Mouse (Mus musculus) liver, embryonic 15.5 days (tissue): ENCODE measurements around the gene Slco2a1. TPM values are rescaled to one million over a fixed set of nuclear protein-coding genes. Genes with fewer than 3 reads are reported as not detected.

Experiments used
- ATAC-seq: fragments of 200-750 bp; cut with Nextera tagmentation; 2 replicates; pipeline ENCODE4 v1.8.0; 2017; ENCODE audit warnings: moderate number of reproducible peaks, mild to moderate bottlenecking, moderate library complexity; ENCODE audit not compliant: insufficient read depth
- H3K27ac ChIP-seq: fragments of 300-500 bp; sonication (generic); replicated peaks from 2 replicates; pipeline ENCODE4 v1.5.1; 2015; ENCODE audit warnings: mild to moderate bottlenecking, inconsistent platforms
- H3K27me3 ChIP-seq: fragments of 300-500 bp; sonication (generic); 2 replicates; pipeline ENCODE4 v1.6.1; 2015; ENCODE audit warnings: mild to moderate bottlenecking, inconsistent platforms
- H3K36me3 ChIP-seq: fragments of 300-500 bp; sonication (generic); replicated peaks from 2 replicates; pipeline ENCODE4 v1.6.1; 2015; ENCODE audit warnings: moderate library complexity, mild to moderate bottlenecking, inconsistent platforms
- H3K4me1 ChIP-seq: fragments of 300-500 bp; sonication (generic); replicated peaks from 2 replicates; pipeline ENCODE4 v1.6.1; 2015; ENCODE audit warnings: inconsistent platforms
- H3K4me2 ChIP-seq: fragments of 300-500 bp; sonication (generic); 2 replicates; pipeline ENCODE4 v1.6.1; 2015; ENCODE audit warnings: moderate library complexity, mild to moderate bottlenecking, inconsistent platforms
- H3K4me3 ChIP-seq: fragments of 300-500 bp; sonication (generic); replicated peaks from 2 replicates; pipeline ENCODE4 v1.5.1; 2015; ENCODE audit warnings: mild to moderate bottlenecking, inconsistent platforms
- H3K9ac ChIP-seq: fragments of 300-500 bp; sonication (generic); 2 replicates; pipeline ENCODE4 v1.6.1; 2015; ENCODE audit warnings: moderate library complexity, mild to moderate bottlenecking, inconsistent platforms
- H3K9me3 ChIP-seq: fragments of 300-500 bp; sonication (generic); replicated peaks from 2 replicates; pipeline ENCODE4 v1.6.1; 2016; ENCODE audit warnings: inconsistent platforms
- WGBS: fragments of 180-500 bp; shearing (Covaris S2); methylation state at CpG from one replicate; pipeline ENCODE4 v1.1.7; 2015; ENCODE audit warnings: mixed read lengths; ENCODE audit not compliant: insufficient replicate concordance; 5-methylcytosine and 5-hydroxymethylcytosine counted together
- polyA plus RNA-seq: library from polyadenylated mRNA; unstranded; fragments of >200 nt; fragmentation: Nextera tagmentation; extraction: Ambion mirVana; gene quantifications from 2 replicates; pipeline ENCODE4 v1.2.1, GENCODE M21; 2015

Gene Slco2a1
- polyA plus RNA-seq, 1 experiment from 2014 or later = 7.3 TPM

DNA sequence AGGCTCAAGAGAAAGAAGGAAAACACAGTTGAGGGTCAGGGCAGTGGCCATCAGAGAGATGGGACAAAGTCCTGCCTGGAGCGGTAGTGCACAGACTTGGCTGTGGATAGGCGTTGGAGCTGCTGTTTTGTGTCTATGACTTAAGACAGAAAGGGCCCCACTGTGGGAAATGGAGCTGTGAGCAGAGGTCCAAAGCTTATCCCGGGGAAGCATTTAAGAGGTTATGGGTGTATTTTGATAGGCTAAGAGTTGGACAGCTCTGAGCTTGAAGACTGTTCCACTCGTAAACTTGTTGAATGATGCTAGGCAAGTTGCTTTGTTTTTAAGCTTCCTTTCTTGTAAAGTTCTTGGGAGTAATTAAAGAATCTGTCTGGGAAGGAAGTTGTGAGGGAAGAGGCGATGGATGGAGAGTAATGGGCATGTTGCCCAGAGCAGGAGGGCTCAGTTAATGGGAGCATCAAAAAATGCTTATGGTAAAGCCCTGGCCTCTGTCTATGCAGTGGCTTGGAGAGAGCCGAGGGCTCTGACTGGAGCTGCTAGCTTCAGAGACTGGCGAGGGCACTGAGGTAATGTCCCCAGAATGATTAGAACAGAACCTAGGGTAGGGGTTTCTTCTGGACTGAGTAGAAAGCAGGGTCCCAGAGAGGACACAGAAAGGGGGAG lies 83.2 kb downstream of the Slco2a1 start:
- Histone ChIP-seq H3K4me3 (no peak overlapping the region), H3K4me2 (no peak overlapping the region), H3K9ac (no peak overlapping the region), H3K27ac (no peak overlapping the region), H3K4me1 (no peaks in the 10 kb centered on the region), H3K36me3 (no peaks in the 10 kb centered on the region), H3K27me3 (no peaks in the 10 kb centered on the region), H3K9me3 (no peaks in the 10 kb centered on the region)
- 62% methylated on average over 7 of the region's 7 CpGs for WGBS
- ATAC-seq = no peak

DNA sequence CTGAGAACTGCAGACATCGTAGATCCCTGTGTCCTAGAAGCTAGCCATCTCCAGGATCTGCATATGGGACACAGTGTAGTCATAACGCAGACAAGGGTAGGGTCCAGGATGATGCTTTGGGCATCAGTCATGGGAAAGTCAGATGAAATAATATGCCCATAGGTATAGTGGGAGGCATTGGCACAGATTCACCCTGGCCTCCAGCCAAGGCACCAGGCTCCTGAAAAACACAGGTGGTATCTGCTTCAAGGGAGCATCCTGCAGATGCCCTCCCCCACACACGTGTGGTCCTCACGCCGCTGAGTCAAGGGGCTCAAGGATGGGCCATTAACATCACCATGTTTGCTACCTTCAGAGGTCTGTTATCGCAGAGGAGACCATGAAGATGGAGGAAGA lies 83.7 kb downstream of the Slco2a1 start:
- no peak overlapping the region for H3K4me2 ChIP-seq
- no peaks in the 10 kb centered on the region for H3K27me3 ChIP-seq
- H3K4me3 ChIP-seq = no peak overlapping the region
- no peak overlapping the region for H3K27ac ChIP-seq
- no peaks in the 10 kb centered on the region for H3K4me1 ChIP-seq
- no peak overlapping the region for H3K9ac ChIP-seq
- ATAC-seq = no peak
- H3K36me3 ChIP-seq = no peaks in the 10 kb centered on the region
- H3K9me3 ChIP-seq = no peaks in the 10 kb centered on the region
- 79% methylated on average over 6 of the region's 6 CpGs for WGBS

- H3K27me3 ChIP-seq = no peaks in the 10 kb centered on the region
- no peaks in the 10 kb centered on the region for H3K9me3 ChIP-seq
- no peak overlapping the region for H3K4me3 ChIP-seq
- H3K4me2 ChIP-seq = no peak overlapping the region
- no peak for ATAC-seq
- no peaks in the 10 kb centered on the region for H3K36me3 ChIP-seq
- H3K4me1 ChIP-seq = no peaks in the 10 kb centered on the region
- WGBS = 67% methylated on average over 11 of the region's 11 CpGs
- H3K27ac ChIP-seq = no peak overlapping the region
- H3K9ac ChIP-seq = no peak overlapping the region
Measured at GRCm38 (mm10) chr9:103072926-103073515, 84.5 kb downstream of the Slco2a1 start.

DNA sequence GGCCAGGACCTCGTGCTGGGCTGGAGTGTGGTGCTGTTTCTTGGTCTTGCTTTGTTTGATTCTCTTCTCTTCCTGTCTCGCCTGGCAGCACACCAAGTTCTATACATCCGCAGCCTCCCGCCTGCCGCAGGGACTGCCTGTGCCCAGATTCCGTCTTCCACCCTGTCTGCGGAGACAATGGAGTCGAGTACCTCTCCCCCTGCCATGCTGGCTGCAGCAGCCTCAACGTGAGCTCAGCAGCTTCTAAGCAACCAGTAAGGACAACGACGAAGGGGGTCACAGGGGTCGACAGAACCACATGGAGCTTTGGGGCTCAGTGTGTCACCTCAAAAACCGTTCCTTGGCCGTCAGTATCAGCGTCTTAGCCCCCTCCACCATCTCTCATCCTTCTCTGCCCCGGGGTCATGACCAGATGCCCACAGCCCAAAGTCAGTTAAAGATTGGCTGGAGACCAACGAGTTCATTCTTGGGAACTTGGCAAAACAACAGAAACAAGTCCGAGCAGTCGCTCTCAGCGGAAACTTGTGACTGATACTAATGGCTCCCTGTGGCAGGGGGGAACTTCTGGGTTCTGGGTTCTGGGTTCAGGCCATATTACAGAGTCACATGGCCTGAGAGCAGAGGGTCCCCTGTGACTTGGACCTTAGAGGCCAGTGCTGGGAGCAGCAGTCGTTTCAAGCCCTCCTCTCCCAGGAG lies 88.5 kb downstream of the Slco2a1 start:
- H3K36me3 ChIP-seq = 0 out of 2 replicates have a peak, but pooled peaks cover 3% of the 10 kb centered on the region
- no peak overlapping the region for H3K4me2 ChIP-seq
- no peak for ATAC-seq
- H3K9me3 ChIP-seq = no peaks in the 10 kb centered on the region
- H3K27me3 ChIP-seq = no peaks in the 10 kb centered on the region
- H3K4me1 ChIP-seq = no peaks in the 10 kb centered on the region
- H3K27ac ChIP-seq = no peak overlapping the region
- H3K9ac ChIP-seq = no peak overlapping the region
- WGBS = 68% methylated on average over 21 of the region's 21 CpGs
- H3K4me3 ChIP-seq = no peak overlapping the region

GRCm38 (mm10) chr9:103078194-103078691 lies 89.7 kb downstream of the Slco2a1 start:
- Histone ChIP-seq H3K36me3 (0 out of 2 replicates have a peak, but pooled peaks cover 3% of the 10 kb centered on the region), H3K9ac (no peak overlapping the region)
- WGBS = 55% methylated on average over 6 of the region's 6 CpGs

GRCm38 (mm10) chr9:103080211-103080610 lies 91.7 kb downstream of the Slco2a1 start:
- H3K9me3 ChIP-seq = no peaks in the 10 kb centered on the region
- no peak overlapping the region for H3K4me3 ChIP-seq
- WGBS = 72% methylated on average over 3 of the region's 3 CpGs
- ATAC-seq = no peak
- no peak overlapping the region for H3K9ac ChIP-seq
- no peak overlapping the region for H3K4me2 ChIP-seq
- H3K4me1 ChIP-seq = no peaks in the 10 kb centered on the region
- 0 out of 2 replicates have a peak, but pooled peaks cover 3% of the 10 kb centered on the region for H3K36me3 ChIP-seq
- H3K27me3 ChIP-seq = no peaks in the 10 kb centered on the region
- H3K27ac ChIP-seq = no peak overlapping the region

More at GRCm38 (mm10) chr9:103078194-103078691, 89.7 kb downstream of the Slco2a1 start:
- Histone ChIP-seq H3K4me1 (no peaks in the 10 kb centered on the region), H3K9me3 (no peaks in the 10 kb centered on the region), H3K27me3 (no peaks in the 10 kb centered on the region), H3K4me2 (no peak overlapping the region), H3K27ac (no peak overlapping the region), H3K4me3 (no peak overlapping the region)
- no peak for ATAC-seq

DNA sequence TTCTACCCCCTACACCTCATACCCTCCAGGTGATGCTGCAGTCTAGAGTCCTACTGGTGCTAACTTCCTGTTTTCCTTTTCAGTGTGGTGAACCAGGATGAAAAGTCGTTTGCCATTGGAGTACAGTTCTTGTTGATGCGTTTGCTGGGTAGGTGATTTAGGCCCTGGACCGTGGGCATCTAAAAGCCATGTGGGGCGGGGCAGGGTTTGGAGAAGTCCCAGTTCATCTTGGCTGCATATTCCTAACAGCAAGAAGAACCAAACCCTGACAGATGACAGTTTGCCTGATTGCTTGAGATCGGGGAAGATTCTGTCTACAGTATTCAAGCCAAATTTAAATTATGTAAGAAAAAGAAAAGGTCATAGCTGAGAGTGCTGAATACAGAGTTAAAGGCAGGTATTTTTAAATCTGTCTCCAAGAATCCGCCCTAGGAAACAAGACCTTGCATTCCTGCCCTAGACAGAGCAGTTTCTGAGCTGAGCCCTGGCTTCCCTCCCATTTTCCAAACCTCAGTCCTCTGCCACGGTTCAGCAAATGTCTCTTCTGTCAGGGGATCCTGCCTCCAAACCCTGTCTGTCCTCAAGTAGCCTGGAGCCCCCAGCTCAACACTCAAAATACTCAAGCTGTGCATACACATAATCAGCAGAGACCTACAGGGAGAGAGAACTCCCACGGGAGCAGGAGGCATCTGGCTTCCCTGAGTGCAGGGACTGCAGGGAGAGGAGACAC lies 93.9 kb downstream of the Slco2a1 start:
- ATAC-seq = no peak
- H3K4me3 ChIP-seq = no peak overlapping the region
- no peaks in the 10 kb centered on the region for H3K4me1 ChIP-seq
- no peaks in the 10 kb centered on the region for H3K9me3 ChIP-seq
- WGBS = 46% methylated on average over 8 of the region's 8 CpGs
- no peak overlapping the region for H3K4me2 ChIP-seq
- no peak overlapping the region for H3K27ac ChIP-seq
- H3K36me3 ChIP-seq = 0 out of 2 replicates have a peak, but pooled peaks cover 3% of the 10 kb centered on the region
- no peak overlapping the region for H3K9ac ChIP-seq
- H3K27me3 ChIP-seq = no peaks in the 10 kb centered on the region

DNA sequence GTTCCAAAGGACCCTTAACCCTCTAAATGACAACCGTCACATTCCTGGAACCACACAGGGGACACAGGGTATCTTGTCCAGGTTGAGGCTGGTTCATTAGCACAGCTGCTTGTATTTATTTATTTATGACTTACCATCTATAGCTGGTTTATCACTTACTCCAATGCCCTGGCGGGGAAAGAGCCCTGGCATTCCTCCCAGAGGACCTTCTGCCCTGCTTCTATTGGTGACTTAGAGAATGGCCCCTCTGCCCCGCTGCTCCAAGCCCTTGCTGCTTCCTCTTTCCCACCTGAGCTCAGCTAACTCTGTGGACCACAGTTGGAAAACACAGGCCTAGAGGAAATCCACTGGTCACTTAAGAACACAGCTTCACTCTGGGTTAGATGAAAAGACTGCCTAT lies 94.9 kb downstream of the Slco2a1 start:
- Histone ChIP-seq H3K4me1 (no peaks in the 10 kb centered on the region), H3K9me3 (no peaks in the 10 kb centered on the region), H3K27ac (no peak overlapping the region), H3K9ac (no peak overlapping the region), H3K4me2 (no peak overlapping the region), H3K27me3 (no peaks in the 10 kb centered on the region), H3K4me3 (no peak overlapping the region), H3K36me3 (0 out of 2 replicates have a peak, but pooled peaks cover 3% of the 10 kb centered on the region)
- ATAC-seq = no peak
- 50% methylated on average over 3 of the region's 3 CpGs for WGBS

DNA sequence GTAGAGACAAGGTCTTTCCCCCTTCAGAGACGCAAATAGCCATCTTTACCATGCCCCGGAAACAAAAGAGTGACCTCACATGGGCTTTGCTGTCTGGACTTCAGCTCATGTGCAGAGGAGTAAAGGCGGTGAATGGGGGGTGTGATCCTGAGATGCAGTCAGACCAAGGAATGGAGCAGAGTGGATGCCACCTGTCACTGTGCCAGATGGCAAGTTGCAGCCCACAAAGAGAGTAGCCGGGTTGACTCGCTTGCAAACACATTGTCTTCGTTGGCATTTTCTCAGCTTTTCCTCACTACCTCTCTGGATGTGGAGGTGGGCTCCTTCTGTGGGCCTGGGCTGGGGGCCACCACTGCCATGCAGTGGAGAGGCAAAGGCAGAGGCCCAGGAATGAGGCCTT lies 98.2 kb downstream of the Slco2a1 start:
- Histone ChIP-seq H3K4me2 (no peak overlapping the region), H3K27me3 (no peaks in the 10 kb centered on the region; the same call in 1 of the 2 replicates), H3K4me3 (no peak overlapping the region), H3K4me1 (peaks cover 16% of the 10 kb centered on the region), H3K9me3 (no peaks in the 10 kb centered on the region), H3K36me3 (no peaks in the 10 kb centered on the region), H3K9ac (no peak overlapping the region), H3K27ac (no peak overlapping the region)
- 72% methylated on average over 6 of the region's 6 CpGs for WGBS
- ATAC-seq = no peak

- Histone ChIP-seq H3K36me3 (no peaks in the 10 kb centered on the region), H3K4me3 (no peak overlapping the region), H3K27ac (no peak overlapping the region), H3K27me3 (no peaks in the 10 kb centered on the region; the same call in 1 of the 2 replicates), H3K9ac (no peak overlapping the region), H3K9me3 (no peaks in the 10 kb centered on the region), H3K4me1 (peaks cover 21% of the 10 kb centered on the region), H3K4me2 (no peak overlapping the region)
- ATAC-seq = no peak
- 62% methylated on average over 8 of the region's 8 CpGs for WGBS
Measured at GRCm38 (mm10) chr9:103087301-103087700, 98.8 kb downstream of the Slco2a1 start.

GRCm38 (mm10) chr9:103088661-103089060 lies 100.1 kb downstream of the Slco2a1 start:
- no peak overlapping the region for H3K4me3 ChIP-seq
- ATAC-seq = no peak
- H3K9me3 ChIP-seq = no peaks in the 10 kb centered on the region
- WGBS = 49% methylated on average over 2 of the region's 2 CpGs
- H3K27me3 ChIP-seq = no peaks in the 10 kb centered on the region; the same call in none of the 2 replicates
- peaks cover 25% of the 10 kb centered on the region for H3K4me1 ChIP-seq
- no peak overlapping the region for H3K27ac ChIP-seq
- H3K9ac ChIP-seq = no peak overlapping the region
- no peaks in the 10 kb centered on the region for H3K36me3 ChIP-seq
- H3K4me2 ChIP-seq = no peak overlapping the region
